Mouse (Mus musculus) T-helper 2 cell (primary cell): ENCODE results near the gene Ubr4.

Experiments
- in situ Hi-C: fragments of 300-600 bp; cut with MboI, MseI; formaldehyde crosslinking; loops from one replicate; pipeline ENCODE4 v1.15.1; 2025; ENCODE audit warnings: high pct_unique_total_duplicates

Ubr4 gene

DNA sequence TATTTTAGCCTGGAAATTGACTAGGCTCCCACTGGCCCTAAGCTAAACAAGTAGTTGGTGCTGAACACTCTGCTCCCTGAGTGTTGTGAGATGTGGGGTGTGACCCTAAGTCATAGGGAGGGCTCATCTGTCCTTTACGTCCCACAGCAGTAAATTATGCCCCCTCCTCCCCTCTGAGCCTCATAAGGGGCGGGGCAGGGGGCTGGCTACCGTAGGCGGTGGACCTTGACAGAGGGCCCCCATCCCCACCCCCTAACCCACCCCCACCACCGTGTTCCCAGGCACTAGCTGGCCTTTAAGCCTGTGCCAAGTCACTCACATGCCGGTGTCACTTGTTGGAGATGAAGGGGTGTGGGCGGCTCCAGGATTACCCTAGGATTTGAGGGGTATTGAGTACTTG lies 132.1 kb downstream of the Ubr4 start:
- in situ Hi-C loops, result no loop called here

DNA sequence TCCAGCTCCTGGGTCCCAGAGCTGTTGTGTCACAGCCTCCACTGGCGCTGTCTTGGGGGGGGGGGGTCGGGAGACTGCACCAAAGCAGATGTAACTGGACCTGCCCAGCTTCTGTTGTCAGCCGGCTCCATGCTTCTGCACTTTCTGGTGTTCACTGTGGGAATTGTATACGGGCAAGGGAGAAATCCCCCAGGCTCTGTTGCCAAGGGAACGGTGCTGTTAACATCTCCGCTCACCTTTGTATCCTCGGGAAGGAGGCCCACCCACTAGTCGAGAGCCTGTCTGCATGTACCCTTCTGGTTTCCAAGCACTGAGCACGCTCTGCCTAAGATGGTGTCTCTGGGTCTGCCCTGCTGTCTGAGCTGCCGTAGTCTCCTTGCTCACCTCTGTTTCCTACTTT lies 134.7 kb downstream of the Ubr4 start:
- in situ Hi-C loops, result no loop called here

DNA sequence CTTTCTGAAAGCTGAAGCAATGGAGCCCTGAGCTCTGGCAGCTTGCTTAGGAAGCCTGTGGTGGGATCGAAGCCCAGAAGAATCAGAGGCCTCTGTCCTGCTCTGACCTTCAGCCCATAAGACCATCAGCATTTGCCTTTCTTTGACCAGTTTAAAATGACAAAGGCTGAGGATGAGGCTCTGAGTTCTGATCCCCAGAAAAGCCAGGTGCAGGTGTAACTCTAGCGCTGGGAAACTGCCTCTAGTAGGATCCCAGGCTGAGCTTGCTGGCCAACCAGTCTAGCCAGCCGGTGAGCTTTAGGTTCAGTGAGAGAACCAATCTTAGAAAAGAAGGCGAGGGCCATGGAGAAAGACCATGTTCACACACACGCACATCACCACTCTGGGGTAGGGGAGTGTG lies 135.9 kb downstream of the Ubr4 start:
- in situ Hi-C loops, result no loop called here

DNA sequence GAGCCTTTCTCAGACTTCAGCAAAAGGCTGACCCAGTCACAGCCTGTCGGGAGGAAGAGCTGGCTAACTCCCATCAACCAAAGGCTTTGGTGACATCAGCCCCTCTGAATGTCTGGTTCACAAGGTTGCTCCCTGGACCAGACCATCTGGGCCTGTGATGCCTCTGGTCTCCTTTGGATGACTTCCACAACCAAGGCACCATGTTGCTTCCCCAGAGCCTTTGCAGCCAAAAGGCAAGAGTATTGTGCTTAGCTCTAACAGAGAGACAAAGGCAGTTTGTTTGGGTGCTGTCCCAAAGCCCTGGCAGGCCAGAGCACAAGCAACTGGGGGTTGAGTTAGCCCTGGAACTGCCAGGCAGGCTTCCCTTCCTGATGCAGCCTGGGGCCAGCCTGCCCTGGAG lies 137.5 kb downstream of the Ubr4 start:
- in situ Hi-C loops, result no loop called here

DNA sequence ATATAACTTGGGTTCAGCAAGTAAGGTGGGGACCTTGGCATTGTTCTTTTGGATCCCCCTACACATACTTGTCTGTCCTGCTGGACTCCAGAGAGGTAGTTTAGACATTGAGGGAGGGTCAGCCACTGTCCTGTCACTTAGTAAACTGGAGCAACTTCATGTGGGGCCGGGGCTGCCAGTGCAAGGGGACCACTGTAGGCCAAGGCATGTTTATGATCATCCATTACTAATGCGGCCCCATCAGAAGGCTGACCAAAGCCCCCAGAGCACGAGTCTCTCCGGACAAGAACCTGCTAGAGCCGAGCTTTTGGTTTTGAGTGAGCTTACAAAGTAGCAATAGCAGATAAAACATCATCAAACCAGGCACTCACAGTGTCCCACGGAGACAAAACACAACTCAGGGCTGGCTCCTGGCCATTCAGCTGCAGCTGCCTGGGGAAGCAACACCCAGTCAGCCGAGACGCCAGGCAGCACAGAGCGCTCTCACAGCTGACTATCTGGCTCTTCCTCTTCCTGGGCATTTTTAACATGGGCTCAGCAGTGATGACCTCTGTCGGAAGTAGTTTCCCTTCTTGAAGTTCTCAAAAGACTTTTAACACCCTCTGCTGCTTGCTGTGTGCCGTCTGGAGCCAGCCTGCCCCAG lies 138.1 kb downstream of the Ubr4 start:
- in situ Hi-C loops, result no loop called here

DNA sequence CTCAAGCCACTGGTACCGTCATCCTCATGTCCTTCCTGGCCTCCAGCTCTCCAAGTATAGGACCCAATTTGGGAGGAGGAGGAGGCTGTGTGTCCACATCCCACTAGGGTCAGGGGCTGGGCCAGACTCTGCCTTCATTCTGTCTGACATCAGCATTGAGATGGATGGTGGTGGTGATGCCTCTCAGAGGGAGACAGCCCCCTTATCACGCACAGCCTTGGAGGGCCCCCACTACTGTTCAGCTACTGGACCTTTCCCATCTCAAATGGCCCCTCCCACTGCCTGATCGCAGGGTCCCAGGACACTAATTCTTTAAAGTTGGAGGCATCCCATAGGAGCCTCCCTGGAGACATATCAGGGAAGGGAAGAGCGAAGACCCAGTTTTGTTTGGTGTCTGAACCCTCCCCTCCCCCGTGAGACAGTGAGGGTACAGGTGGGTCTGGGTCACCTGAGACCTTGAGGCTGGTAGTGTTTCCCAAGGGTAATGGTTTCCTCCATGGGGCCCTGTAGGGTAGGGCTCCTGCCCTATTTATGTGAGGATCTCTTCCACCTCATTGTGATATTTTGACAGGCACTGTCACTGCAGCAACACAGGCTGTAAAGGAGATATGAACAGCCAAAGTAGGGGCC lies 139.2 kb downstream of the Ubr4 start:
- in situ Hi-C loops, result no loop called here

DNA sequence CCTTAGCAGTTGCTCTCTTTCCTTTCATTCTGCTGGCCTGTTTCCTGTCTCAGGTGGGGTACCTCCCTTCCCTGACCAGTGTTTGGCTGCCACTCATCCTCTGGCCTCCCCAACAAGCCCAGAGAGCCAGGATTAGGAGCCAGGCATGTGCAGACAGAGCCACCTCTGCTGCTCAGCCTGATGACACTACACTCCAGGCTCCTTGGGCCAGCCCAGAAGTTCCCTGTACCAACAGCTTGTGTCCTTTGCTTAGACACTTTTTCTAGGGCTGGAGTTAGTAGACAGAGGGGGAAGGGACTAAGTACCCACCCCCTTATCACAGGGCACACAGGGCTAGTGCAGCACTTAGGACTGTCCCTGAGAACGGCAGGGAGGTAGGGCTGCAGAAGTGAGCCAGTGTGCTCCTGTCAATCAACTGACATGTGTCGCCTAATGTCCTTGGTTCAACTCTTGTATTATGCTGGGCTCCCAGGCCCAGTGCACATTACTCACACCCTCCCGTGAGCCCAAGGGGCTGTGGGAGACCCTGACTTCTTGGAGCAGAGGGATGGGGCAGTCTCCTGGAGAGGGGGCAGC lies 139.9 kb downstream of the Ubr4 start:
- in situ Hi-C loops, result no loop called here

DNA sequence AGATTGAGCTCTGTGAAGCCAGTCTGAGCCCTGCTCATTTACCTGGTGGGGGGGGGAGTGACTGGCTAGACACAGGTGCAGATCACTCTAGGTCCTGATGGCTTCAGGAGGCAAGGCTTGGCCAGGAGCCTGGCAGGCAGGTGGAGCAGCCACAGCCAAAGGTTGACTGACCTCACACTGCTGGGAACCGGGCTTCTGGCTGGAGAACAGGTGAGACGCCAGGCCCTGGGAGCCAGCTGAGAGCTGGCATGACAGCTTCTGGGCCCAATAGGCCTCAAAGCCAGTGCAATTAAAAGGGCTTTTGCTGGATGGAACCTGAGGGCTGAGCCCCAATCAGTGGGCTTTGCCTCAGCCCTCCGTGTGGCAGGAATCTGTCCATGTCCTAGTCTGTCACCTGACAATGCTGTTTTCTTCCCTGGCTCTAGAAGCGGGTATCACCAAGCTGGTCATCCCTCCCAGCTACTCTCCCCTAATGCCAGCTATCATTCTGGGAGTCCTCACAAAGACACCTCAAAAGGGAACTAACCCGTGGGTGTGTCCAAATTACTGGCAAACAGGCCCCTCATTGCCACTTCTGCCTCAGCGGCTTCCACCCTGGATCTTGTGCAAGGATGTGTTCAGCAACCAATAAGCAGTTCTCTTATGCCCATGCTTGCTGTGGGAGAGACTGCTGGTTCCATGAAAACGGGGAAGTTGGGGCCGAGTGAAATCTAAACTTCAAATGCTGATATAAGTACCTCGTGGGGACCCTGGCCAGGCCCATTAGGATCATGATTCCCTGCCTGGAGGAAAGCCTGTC lies 141.0 kb downstream of the Ubr4 start:
- in situ Hi-C loops, result no loop called here

DNA sequence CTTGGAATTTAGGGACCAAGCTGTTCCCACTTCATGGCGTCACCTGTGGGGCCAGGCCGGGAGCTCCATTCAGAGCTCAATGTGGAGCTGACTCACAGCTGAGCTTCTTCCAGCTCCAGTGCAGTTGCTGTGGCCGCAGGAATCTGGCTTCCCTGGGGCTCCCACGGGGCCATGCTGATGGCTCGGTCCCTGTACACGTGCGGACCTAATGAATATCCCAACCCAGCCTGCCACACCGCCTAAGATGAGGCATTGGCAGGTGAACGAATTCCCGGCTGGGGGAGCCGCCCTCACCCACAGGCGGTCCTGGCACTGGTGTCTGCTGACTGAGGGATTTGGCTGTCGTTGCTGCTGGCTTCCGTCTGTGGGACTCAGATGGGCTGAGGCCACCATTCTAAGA lies 148.4 kb downstream of the Ubr4 start:
- in situ Hi-C loops, result no loop called here

DNA sequence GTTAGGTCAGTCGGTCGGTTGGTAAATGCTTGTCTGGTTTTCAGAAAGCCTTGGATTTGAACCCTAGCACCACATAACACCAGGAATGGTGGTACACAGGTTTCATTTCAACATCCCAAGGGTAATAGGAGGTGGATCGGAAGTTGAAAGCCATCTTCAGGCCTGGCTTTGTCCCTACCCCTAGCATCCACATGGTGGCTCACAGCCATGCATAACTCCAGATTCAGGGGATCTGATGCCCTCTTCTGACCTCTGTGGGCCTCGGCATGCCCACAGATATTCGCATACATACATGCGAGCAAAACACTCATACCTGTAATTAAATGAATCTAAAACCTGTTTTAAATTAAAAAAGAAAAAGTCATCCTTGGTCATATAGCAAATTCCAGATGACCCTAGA lies 149.3 kb downstream of the Ubr4 start:
- in situ Hi-C loops, result no loop called here

DNA sequence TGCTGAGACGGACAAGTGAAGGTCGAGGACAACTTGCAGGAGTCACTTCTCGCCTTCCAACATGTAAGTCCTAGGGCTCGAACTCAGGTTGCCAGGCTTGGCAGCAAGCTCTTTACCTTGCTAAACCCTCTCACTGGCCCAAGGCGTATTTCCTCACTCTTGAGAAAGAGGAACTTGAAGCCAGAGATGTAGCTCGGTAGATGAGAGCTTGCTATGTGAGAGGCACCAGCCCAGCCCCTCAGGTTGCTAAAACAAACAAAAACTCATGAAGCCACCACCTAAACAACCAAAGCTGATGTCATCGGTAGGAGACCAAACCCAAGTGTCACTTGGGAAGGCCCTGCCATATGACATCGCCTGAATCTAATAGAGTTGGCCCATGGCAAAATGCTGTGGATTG lies 151.5 kb downstream of the Ubr4 start:
- in situ Hi-C loops, result no loop called here

DNA sequence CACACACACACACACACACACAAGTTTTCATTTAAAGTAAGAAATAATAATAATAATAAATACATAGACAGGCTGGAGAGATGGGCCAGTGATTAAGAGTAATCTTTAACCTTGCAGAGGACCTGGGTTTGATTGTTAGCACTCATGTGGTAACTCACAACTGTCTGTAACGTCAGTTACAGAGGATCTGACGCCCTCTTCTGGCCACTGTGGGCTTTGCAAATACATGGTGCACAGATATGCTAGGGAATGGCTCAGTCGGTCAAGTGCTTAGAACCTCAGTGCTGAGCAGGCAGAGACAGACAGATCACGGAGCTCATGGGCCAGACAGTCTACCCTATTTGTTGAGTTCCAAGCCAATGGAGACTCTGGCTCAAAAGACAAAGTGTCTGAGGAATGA lies 153.3 kb downstream of the Ubr4 start:
- in situ Hi-C loops, result no loop called here

DNA sequence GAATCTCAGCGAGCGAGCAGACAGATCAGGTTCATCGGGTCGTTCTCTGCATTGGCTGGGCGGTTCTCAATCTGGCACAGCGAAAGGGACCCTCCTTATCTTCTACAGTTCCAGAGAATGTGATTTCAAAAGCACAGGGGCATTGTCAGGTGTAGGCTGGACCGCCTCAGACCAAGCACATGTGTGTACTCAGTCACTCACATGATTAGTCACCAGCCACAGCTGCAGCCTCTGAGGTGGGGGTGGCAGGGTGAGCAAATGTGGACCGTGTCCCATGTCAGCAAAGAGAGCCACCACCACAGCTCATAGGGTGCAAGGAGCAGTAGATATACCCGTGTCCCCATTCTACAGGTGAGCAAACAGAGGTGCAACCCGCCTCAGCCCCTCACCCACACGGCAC lies 154.3 kb downstream of the Ubr4 start:
- in situ Hi-C loops, result no loop called here

DNA sequence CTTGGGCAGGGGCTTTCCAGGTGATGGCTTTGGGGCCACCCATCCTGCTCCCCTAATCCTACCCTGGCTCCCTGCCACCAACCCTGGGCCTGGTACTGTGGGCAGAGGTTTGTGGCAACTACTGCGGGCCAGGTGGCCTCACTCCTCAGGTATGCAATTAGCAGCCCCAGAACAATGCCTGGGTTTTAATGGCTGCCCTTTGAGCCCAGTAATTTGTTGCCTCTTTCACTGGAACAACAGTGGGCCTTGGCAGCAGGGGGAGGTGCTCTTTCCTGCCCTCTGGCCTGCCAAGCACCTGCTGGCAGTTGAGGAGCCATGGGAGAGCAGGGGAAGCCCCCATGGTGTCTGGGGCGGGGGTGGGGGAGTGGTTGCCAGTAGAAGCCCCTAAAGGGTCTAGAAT lies 156.7 kb downstream of the Ubr4 start:
- in situ Hi-C loops, result no loop called here

DNA sequence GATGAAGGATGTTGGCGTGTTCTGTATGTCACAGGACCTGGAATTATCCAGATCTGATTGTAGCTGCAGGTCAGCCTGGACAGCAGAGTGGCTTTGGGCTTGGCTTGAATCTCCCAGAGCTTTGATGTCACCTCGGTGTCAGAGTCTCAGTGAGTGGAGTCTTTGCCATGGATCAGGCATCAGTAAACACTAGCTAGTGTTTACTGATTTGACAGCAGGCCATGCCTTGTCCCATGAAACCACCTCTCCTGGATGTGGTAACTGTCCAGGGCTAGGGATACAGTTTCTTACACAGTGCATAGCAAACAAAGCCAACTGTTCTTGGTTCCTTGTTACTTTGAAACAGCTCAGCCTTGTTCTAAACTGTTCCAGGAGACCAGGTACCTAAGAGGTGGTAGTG lies 159.1 kb downstream of the Ubr4 start:
- in situ Hi-C loops, result loop anchor here (5.0 kb wide), 1 partner anchor 51 kb away; no protein-coding TSS in a partner anchor

DNA sequence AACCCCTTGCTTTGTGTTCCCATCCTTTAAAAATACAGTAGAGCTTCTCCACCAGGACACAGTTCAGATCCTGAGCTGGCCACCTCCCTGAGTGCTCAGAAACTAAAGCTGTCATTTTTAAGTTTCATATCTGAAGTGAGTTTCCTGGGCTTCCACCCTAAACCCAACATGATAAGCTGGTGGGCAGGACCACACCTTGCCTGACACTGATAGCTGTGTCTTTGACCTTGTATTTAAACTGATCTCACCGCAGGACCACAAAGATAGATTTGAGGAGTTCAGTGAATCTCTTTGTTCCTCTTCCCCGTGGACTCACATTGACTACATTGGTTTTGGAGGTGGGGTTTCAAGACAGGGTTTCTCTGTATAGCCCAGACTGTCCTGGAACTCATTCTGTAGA lies 160.6 kb downstream of the Ubr4 start:
- in situ Hi-C loops, result loop anchor here (5.0 kb wide), 1 partner anchor 49 kb away; no protein-coding TSS in a partner anchor

DNA sequence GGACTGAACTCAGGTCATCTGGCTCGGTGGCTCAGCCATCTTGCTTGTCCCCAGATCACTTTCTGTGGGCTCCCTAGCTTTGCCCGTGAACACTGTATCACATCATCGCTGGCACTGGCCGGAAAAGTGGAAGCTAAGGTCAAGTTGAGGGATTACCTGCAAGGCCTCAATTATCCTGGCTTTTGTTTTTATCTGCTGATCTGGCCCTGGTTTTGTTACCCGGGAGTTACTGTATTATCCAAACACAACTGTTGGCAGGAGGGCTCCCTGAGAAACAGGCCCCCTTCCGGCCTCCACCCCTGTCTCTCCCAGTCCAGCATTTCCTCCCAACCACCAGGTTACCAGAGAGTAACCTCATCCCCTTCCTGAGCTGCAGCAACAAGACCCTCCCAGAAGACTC lies 166.8 kb downstream of the Ubr4 start:
- in situ Hi-C loops, result no loop called here

DNA sequence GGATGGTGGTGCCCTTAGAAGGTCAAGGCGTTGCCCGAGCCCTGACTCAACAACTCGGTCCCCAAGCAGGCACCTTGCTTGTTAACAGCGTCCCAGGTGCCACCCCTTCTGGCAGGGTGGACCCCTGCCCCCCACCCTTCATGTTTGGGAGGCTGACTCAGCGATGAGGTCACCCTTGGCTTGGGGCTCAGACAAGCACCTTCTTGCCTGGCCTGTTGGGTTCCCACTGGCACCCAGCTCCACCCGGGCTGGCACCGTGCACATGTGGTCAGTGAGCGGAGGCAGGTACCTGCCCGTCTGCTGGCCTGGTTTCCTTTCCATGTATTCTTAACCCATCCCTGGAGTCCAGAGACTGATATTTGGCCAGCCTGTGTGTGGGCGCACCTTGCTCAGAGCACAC lies 169.5 kb downstream of the Ubr4 start:
- in situ Hi-C loops, result no loop called here

DNA sequence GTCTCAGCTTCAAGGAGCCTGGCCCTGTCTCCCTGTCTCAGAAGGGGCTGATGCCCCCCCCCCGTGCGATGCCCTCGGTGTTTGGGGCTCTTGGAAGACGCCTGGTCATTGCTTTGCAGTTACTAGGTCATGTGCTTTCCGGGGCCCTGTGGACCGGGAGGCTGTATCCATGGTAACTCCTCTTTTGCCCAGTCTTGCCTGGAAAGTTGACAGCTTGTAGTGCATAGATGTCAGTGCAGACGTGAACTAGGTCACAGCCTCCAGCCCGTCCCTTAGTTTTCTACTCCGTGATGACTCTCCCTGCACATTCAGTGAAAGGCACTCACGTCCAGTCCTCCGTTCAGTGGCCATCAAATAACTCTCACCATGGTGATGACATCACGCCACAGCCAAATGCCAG lies 174.1 kb downstream of the Ubr4 start:
- in situ Hi-C loops, result loop anchor here (25.0 kb wide), 1 partner anchor 311 kb away; the partner anchor contains the start of gene Pax7

DNA sequence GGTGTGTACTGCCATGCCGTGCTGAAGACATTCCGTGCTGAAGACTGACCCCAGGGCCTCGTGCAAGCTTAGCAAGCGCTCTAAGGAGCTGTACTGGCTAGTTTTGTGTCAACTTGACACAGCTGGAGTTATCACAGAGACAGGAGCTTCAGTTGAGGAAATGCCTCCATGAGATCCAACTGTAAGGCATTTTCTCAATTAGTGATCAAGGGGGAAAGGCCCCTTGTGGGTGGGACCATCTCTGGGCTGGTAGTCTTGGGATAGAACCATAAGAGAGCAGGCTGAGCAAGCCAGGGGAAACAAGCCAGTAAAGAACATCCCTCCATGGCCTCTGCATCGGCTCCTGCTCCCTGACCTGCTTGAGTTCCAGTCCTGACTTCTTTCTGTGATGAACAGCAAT lies 177.8 kb downstream of the Ubr4 start, which contains the start of gene Iffo2:
Iffo2 (plus strand) TSS at position 301 of the 400 bp plus-strand sequence.
- in situ Hi-C loops, result loop anchor here (25.0 kb wide), 1 partner anchor 307 kb away; the partner anchor contains the start of gene Pax7

DNA sequence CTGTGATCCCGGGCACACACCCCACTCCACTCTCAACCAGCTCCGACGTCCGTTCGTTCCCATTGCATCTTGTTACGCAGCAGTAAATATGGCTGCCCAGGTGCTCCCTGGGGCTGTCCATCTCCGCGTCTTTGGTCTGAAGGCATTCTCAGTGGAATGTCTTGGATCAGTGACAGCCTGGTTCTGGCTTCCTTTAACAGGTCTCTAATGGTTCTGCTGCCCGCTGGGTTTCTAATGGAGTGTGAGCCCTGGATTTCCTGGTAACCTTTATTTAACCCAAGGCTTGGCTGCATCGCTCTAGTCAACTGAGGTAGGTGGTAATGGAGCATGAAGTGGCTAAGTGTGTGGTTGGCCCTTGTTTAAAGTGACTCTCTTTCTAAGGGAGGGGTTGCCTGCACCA lies 179.7 kb downstream of the Ubr4 start:
- in situ Hi-C loops, result loop anchor here (25.0 kb wide), 1 partner anchor 305 kb away; the partner anchor contains the start of gene Pax7

DNA sequence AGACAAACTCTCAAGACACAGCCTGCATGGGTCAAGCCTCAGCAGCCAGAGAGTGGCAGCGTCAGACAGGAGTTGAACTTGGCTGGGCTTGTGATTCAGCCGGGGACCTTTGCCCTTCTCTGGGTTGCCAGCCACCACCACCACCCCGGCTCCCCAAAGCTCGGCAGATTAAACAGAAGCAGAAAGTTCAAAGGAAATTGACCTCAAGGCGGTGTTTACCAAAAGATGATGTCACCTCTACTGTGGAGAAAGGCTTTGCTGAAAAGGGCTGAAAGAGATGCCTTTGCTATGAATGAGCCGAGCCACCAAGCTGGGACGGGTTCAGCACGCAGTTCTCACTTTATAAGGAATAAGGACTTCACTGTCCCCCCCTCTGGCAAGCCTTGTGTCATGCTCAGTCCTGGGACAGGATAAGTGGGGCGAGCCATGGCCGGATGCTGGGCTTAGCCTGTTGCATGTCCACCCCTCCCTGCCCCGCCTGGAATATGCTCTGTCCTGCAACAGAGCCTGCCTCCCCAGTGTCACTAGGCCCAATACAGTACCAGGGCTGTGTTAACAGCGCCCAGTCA lies 182.8 kb downstream of the Ubr4 start:
- in situ Hi-C loops, result loop anchor here (25.0 kb wide), 1 partner anchor 302 kb away; the partner anchor contains the start of gene Pax7
